Comparison of ENCODE assay signal across 10 mouse cellular contexts in genomic region chr6:86020948-86021347, GRCm38 (mm10). TPM values are rescaled to one million over a fixed set of nuclear protein-coding genes. Genes with fewer than 3 reads are reported as not detected.
DNase-seq lines count a peak whose midpoint lies in the region; ATAC-seq and TF ChIP-seq lines count a peak whose summit lies in the region.
"Had no signal": no experiment of that assay in that cellular context is flagged by ENCODE, and none has a peak within 500 bp of the region (broad histone marks: within the 10 kb centered on the region; RNA-seq: fewer than 3 reads in every experiment).

No protein-coding gene starts in this region.

- peak; percentile 58 for DNase-seq in forebrain, embryonic 11.5 days (ENCODE audit: low spot score)
- DNase-seq in midbrain, embryonic 11.5 days (ENCODE audit: low spot score, missing footprints): peak; percentile 86
- peak; percentile 83 for DNase-seq in embryo, embryonic 10.5 days (ENCODE audit: low spot score)
- peak; percentile 8 to 38 for DNase-seq in lung, adult 18-20 months
- DNase-seq in thymus, adult 2 months: peak; percentile 60
- DNase-seq in frontal cortex, postnatal 25 days (ENCODE audit: low spot score in 2 of 2): no peak

- H3K4me3 ChIP-seq in forebrain, embryonic 11.5 days (ENCODE audit: low read depth, low read length): no peak overlapping the region
- no peak overlapping the region for H3K4me3 ChIP-seq in forebrain, embryonic 15.5 days
- no peak overlapping the region for H3K4me3 ChIP-seq in midbrain, embryonic 11.5 days (ENCODE audit: low read depth, low read length)
- no peak overlapping the region for H3K4me3 ChIP-seq in midbrain, embryonic 16.5 days (ENCODE audit: low read depth, low read length)
- no peak overlapping the region for H3K4me3 ChIP-seq in thymus, adult 2 months (ENCODE audit: control insufficient read depth, insufficient read depth, low read length)
- H3K4me3 ChIP-seq: heart, embryonic 15.5 days had no signal

- WGBS in forebrain, embryonic 11.5 days: 16% methylated on average over 3 of the region's 3 CpGs
- WGBS in forebrain, embryonic 15.5 days: 24% methylated on average over 3 of the region's 3 CpGs
- WGBS in midbrain, embryonic 11.5 days: 31% methylated on average over 3 of the region's 3 CpGs
- WGBS in midbrain, embryonic 16.5 days: 31% methylated on average over 3 of the region's 3 CpGs
- 40% methylated on average over 3 of the region's 3 CpGs for WGBS in thymus, adult 2 months

- H3K27me3 ChIP-seq in forebrain, embryonic 11.5 days (ENCODE audit: control insufficient read depth, insufficient read depth, low read length): no peaks in the 10 kb centered on the region
- no peaks in the 10 kb centered on the region for H3K27me3 ChIP-seq in forebrain, embryonic 15.5 days
- no peaks in the 10 kb centered on the region for H3K27me3 ChIP-seq in midbrain, embryonic 11.5 days (ENCODE audit: control insufficient read depth, insufficient read depth, low read length)
- no peaks in the 10 kb centered on the region for H3K27me3 ChIP-seq in midbrain, embryonic 16.5 days (ENCODE audit: control insufficient read depth, insufficient read depth, low read depth, low read length)
- no peaks in the 10 kb centered on the region for H3K27me3 ChIP-seq in thymus, adult 2 months (ENCODE audit: control insufficient read depth, insufficient read depth, low read length)
- H3K27me3 ChIP-seq: Patski had no signal

- H3K9me3 ChIP-seq in forebrain, embryonic 11.5 days (ENCODE audit: control insufficient read depth, low read length): no peaks in the 10 kb centered on the region
- no peaks in the 10 kb centered on the region for H3K9me3 ChIP-seq in forebrain, embryonic 15.5 days
- no peaks in the 10 kb centered on the region for H3K9me3 ChIP-seq in midbrain, embryonic 11.5 days (ENCODE audit: control insufficient read depth, low read length)
- no peaks in the 10 kb centered on the region for H3K9me3 ChIP-seq in midbrain, embryonic 16.5 days (replicated peaks; ENCODE audit: control insufficient read depth, low read length, poor library complexity, severe bottlenecking)
- H3K9me3 ChIP-seq: heart, embryonic 15.5 days had no signal

- H3K9ac ChIP-seq in forebrain, embryonic 11.5 days (ENCODE audit: low read length): no peak overlapping the region
- H3K9ac ChIP-seq in forebrain, embryonic 15.5 days (replicated peaks): no peak overlapping the region
- H3K9ac ChIP-seq in midbrain, embryonic 11.5 days (ENCODE audit: low read length): no peak overlapping the region
- no peak overlapping the region for H3K9ac ChIP-seq in midbrain, embryonic 16.5 days (ENCODE audit: low read depth, low read length)
- H3K9ac ChIP-seq: heart, embryonic 15.5 days had no signal

- no peak for ATAC-seq in forebrain, embryonic 11.5 days (replicated peaks; ENCODE audit: low FRiP score)
- no peak for ATAC-seq in forebrain, embryonic 15.5 days (replicated peaks)
- no peak for ATAC-seq in midbrain, embryonic 11.5 days (ENCODE audit: low FRiP score)
- no peak for ATAC-seq in midbrain, embryonic 16.5 days
- ATAC-seq: Patski had no signal

- no peak overlapping the region for H3K4me2 ChIP-seq in forebrain, embryonic 11.5 days (ENCODE audit: low read depth, low read length, severe bottlenecking)
- H3K4me2 ChIP-seq in forebrain, embryonic 15.5 days (replicated peaks): no peak overlapping the region
- no peak overlapping the region for H3K4me2 ChIP-seq in midbrain, embryonic 11.5 days
- no peak overlapping the region for H3K4me2 ChIP-seq in midbrain, embryonic 16.5 days (ENCODE audit: low read length)
- H3K4me2 ChIP-seq: heart, embryonic 15.5 days had no signal

- TF ChIP-seq CTCF in thymus, adult 2 months (IDR thresholded peaks at IDR 0.05; ENCODE audit: borderline replicate concordance, control insufficient read depth, extremely low read depth, insufficient read depth, low read length, poor library complexity): no peak

- no peaks in the 10 kb centered on the region for H3K4me1 ChIP-seq in forebrain, embryonic 11.5 days (replicated peaks; ENCODE audit: control insufficient read depth, insufficient read depth, low read length)
- no peaks in the 10 kb centered on the region for H3K4me1 ChIP-seq in forebrain, embryonic 15.5 days
- no peaks in the 10 kb centered on the region for H3K4me1 ChIP-seq in midbrain, embryonic 11.5 days (ENCODE audit: control insufficient read depth, insufficient read depth, low read length)
- H3K4me1 ChIP-seq in midbrain, embryonic 16.5 days (ENCODE audit: control insufficient read depth, insufficient read depth, low read length): no peaks in the 10 kb centered on the region
- no peaks in the 10 kb centered on the region for H3K4me1 ChIP-seq in thymus, adult 2 months (replicated peaks; ENCODE audit: control insufficient read depth, insufficient read depth, low read length)
- H3K4me1 ChIP-seq: heart, embryonic 15.5 days had no signal

- no peak for TF ChIP-seq POLR2A in thymus, adult 2 months (IDR thresholded peaks at IDR 0.05; ENCODE audit: control insufficient read depth, extremely low read depth, insufficient read depth, low read length, poor library complexity)

- no peaks in the 10 kb centered on the region for H3K36me3 ChIP-seq in forebrain, embryonic 11.5 days (ENCODE audit: control insufficient read depth, insufficient read depth, low read length)
- no peaks in the 10 kb centered on the region for H3K36me3 ChIP-seq in forebrain, embryonic 15.5 days
- H3K36me3 ChIP-seq in midbrain, embryonic 11.5 days (ENCODE audit: control insufficient read depth, insufficient read depth, low read length): no peaks in the 10 kb centered on the region
- H3K36me3 ChIP-seq in midbrain, embryonic 16.5 days (ENCODE audit: control insufficient read depth, insufficient read depth, low read length): no peaks in the 10 kb centered on the region
- H3K36me3 ChIP-seq in thymus, adult 2 months (ENCODE audit: control insufficient read depth, insufficient read depth, low read length): no peaks in the 10 kb centered on the region
- H3K36me3 ChIP-seq: heart, embryonic 15.5 days had no signal

- no peak overlapping the region for H3K27ac ChIP-seq in forebrain, embryonic 11.5 days (ENCODE audit: low read depth, low read length)
- H3K27ac ChIP-seq in forebrain, embryonic 15.5 days (replicated peaks): no peak overlapping the region
- H3K27ac ChIP-seq in midbrain, embryonic 11.5 days (ENCODE audit: low read depth, low read length): no peak overlapping the region
- no peak overlapping the region for H3K27ac ChIP-seq in midbrain, embryonic 16.5 days (ENCODE audit: low read length)
- H3K27ac ChIP-seq in thymus, adult 2 months (ENCODE audit: control insufficient read depth, insufficient read depth, low read length): no peak overlapping the region
- H3K27ac ChIP-seq: heart, embryonic 15.5 days had no signal

RNA-seq across cellular contexts. Expression of gene Figla, which starts 5.0 kb away (rescaled TPM):
- polyA plus RNA-seq in forebrain, embryonic 11.5 days (2014; fragmentation: Nextera tagmentation; extraction: Ambion mirVana): not detected in 2 replicates
- polyA plus RNA-seq in forebrain, embryonic 15.5 days (2015; fragmentation: Nextera tagmentation; extraction: Ambion mirVana): not detected in 2 replicates
- polyA plus RNA-seq in midbrain, embryonic 11.5 days (2014; fragmentation: Nextera tagmentation; extraction: Ambion mirVana): not detected in 2 replicates
- not detected in 2 replicates for polyA plus RNA-seq in midbrain, embryonic 16.5 days (2015; fragmentation: Nextera tagmentation; extraction: Ambion mirVana)
- not detected in 2 replicates for polyA plus RNA-seq in thymus, adult 2 months (2012; rRNA removed)
- polyA plus RNA-seq: heart, embryonic 15.5 days; Patski had no signal

RNA-seq across cellular contexts. Expression of gene Add2, which starts 7.5 kb away (rescaled TPM):
- 61.0 and 68.3 TPM in 2 replicates for polyA plus RNA-seq in forebrain, embryonic 11.5 days (2014; fragmentation: Nextera tagmentation; extraction: Ambion mirVana)
- polyA plus RNA-seq in forebrain, embryonic 15.5 days (2015; fragmentation: Nextera tagmentation; extraction: Ambion mirVana): 224 and 230 TPM in 2 replicates
- polyA plus RNA-seq in midbrain, embryonic 11.5 days (2014; fragmentation: Nextera tagmentation; extraction: Ambion mirVana): 57.8 and 64.5 TPM in 2 replicates
- polyA plus RNA-seq in midbrain, embryonic 16.5 days (2015; fragmentation: Nextera tagmentation; extraction: Ambion mirVana): 166 and 197 TPM in 2 replicates
- polyA plus RNA-seq in thymus, adult 2 months (2012; rRNA removed): 0.08 and 0.31 TPM in 2 replicates

RNA-seq across cellular contexts. Expression of gene Dusp11, which starts 59.5 kb away (rescaled TPM):
- polyA plus RNA-seq in forebrain, embryonic 11.5 days (2014; fragmentation: Nextera tagmentation; extraction: Ambion mirVana): 45.0 and 56.1 TPM in 2 replicates
- 42.7 and 47.9 TPM in 2 replicates for polyA plus RNA-seq in forebrain, embryonic 15.5 days (2015; fragmentation: Nextera tagmentation; extraction: Ambion mirVana)
- 40.3 and 42.6 TPM in 2 replicates for polyA plus RNA-seq in midbrain, embryonic 11.5 days (2014; fragmentation: Nextera tagmentation; extraction: Ambion mirVana)
- polyA plus RNA-seq in midbrain, embryonic 16.5 days (2015; fragmentation: Nextera tagmentation; extraction: Ambion mirVana): 51.0 and 60.8 TPM in 2 replicates
- 60.8 and 65.6 TPM in 2 replicates for polyA plus RNA-seq in thymus, adult 2 months (2012; rRNA removed)

Comparison
In these comparisons a context has a peak if more than half of its experiments do, and no peak if none do; other contexts are left out.
1. DNase-seq: peak in forebrain, embryonic 11.5 days (single experiment), midbrain, embryonic 11.5 days (single experiment), embryo, embryonic 10.5 days (single experiment), lung, adult 18-20 months (2 of 2) and thymus, adult 2 months (single experiment); none in frontal cortex, postnatal 25 days (0 of 2).
2. RNA of gene Add2, which starts 7.5 kb away (polyA plus RNA-seq): 224 to 230 TPM in forebrain, embryonic 15.5 days, 166 to 197 TPM in midbrain, embryonic 16.5 days, 57.8 to 64.5 TPM in midbrain, embryonic 11.5 days and 61.0 to 68.3 TPM in forebrain, embryonic 11.5 days; 0.08 to 0.31 TPM in thymus, adult 2 months; every median in the first group is over 10 times any median in the second.